Mouse (Mus musculus): ENCODE data around the gene Xrn1.
A peak's percentile ranks its signal among the peaks of the same experiment; 100 is the strongest.
"Not testable (repeated sequence)": the region's sequence is repeated elsewhere in the genome, so short reads cannot be mapped to it uniquely, and the experiment has no call there.

Gene Xrn1

DNA sequence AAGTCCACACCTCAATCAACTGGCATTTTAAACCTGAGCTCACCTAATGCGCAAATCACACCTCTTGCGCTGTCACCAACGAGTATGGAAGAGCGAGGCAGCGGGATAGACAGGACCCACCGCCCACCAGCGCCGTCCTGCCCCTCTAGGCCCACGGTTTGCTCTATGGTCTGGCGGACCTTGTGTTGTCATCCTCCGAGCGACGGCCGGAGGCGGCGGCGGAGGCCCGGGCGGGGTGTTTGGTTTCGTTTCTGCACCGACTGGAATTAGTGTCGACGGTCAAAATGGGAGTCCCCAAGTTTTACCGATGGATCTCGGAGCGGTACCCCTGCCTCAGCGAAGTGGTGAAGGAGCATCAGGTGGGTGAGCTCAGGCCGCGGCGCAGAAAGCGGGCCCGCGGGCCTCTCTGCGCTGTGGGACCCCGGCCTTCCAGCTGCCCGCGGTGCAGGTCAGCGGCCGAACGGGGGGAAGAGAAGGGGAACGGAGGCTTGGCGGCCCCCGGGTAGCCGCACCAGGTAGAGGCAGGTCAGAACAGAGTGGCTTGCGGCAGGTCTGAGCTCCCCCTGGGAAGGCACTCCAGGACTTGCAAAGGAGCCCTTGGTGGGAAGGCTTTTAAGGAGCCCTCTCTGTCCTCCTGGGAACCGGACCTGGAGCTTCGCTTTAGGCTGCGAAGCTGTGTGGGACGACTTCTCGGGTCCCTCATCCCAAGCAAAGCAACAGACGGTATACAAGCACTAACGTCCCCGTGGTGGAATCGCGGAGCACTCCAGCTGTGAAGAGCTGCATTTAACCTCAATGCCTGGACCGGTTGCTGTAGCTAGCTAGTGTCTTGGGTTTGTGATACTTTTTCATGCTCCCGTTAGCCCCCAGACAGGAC is at the start of gene Xrn1:
TSS of gene Xrn1 (plus strand) at position 176 of the 877 bp plus-strand sequence.
- DNase-seq (ENCODE audit: low spot score in 2 of 2), result peak; percentile 86 to 87

DNA sequence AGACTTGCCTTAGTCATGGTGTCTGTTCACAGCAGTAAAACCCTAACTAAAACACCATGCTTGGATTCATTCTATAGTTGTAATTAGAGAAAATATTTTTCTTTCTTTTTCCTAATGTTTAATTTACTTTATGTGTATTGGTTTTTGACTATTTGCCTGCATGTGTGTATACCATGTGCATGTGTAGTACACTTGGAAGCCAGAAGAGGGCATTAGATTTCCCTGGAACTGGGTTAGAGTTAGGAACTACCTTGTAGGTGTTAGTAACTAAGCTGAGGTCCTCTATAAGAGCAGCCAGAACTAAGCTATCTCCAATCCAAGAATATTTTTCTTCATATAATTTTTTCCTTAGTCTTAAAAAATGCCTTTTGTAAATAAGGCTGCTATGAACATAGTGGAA is 21.7 kb upstream of the Xrn1 start:
- no peak for DNase-seq (ENCODE audit: low spot score in 2 of 2)

DNA sequence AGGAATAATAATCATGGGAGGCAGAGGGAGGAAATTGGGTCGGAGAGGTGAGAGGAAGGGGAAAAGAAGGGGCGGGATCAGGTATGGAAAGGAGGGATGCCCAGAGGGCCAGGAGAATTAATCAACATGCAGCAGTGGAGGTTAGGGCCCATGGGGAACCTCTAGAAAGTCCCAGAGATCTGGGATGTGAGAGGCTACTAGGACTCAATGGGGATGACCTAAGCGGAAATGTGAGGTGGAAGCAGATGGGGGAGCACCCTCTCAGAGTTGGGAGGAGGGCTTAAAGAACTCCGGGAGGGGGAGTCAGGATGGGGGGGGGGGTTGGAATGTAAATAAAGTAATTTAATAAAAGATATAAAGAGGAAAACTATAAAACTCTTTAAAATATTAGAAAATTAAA is 902 bp upstream of the Xrn1 start:
- no peak for DNase-seq (ENCODE audit: low spot score in 2 of 2)

DNA sequence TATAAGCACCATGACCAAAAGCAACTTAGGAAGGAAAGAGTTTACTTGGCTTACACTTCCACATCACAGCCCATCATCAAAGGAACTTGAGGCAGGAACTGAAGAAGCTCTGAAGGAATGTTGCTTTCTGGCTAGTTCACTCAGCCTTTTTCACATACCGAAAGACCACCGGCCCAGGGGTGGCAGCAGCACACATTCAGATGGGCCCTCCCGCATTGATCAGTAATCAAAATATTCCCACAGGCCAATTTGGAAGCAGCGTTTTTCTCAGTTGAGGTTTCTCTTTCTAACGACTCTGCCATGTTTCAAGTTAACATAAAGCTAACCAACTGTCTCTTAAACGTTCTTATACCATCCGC is 355 bp upstream of the Xrn1 start:
- DNase-seq (ENCODE audit: low spot score in 2 of 2), result no peak

DNA sequence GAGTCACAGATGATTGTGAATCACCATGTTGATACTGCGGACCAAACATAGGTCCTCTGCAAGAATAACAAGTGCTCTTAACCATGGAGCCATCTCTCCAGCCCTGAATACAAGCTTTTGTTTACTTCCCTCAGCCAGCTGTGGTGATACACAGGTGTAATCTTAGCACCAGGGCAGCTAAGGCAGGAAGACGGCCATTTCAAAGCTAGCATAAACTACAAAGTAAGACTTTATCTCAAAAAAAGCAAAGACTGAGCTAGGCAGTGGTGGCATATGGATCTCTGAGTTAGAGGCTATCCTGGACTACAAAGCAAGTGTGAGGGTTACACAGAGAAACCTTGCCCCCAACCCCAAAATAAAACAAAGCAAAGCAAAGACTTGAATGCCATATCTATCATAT is 3.1 kb downstream of the Xrn1 start:
- DNase-seq (ENCODE audit: low spot score in 2 of 2), result no peak

DNA sequence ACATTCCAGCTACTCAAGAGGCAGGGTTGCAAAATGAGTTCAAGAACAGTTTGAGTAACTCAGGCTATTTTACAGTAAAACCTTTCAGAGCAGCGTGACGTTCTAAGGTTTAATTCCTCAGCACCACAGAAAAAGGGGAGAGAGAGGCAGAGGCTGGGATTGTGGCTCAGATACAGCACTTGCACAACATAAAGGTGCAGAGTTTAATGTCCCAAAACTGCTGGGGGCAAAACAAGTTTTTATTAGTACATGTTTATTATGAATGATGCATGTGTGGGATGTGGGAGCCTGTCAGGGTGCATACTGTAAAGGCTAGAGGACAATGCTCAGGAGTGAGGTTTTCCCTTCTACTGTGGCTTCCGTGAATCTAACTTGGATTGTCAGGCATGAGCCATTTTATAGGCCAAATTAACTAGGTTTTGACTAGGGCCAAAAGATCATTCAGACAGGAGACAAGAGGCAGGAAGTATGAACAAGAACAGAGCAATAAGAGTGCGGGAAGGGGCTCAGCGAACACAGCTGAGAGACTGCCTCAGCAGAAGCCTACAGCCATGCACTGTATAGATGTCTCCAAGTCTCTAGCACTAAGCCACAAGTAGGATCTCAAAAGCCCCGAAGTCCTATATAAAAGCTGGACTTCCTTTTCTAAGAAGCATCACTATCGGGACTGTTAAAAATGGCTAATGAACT is 3.6 kb downstream of the Xrn1 start:
- DNase-seq (ENCODE audit: low spot score in 2 of 2), result no peak

GRCm38 (mm10) chr9:95958731-95959105 is 4.2 kb downstream of the Xrn1 start:
- DNase-seq (ENCODE audit: low spot score in 2 of 2), result not testable (repeated sequence)

- DNase-seq (ENCODE audit: low spot score in 2 of 2), result no peak
Observed at GRCm38 (mm10) chr9:95959246-95959645, 4.7 kb downstream of the Xrn1 start.

DNA sequence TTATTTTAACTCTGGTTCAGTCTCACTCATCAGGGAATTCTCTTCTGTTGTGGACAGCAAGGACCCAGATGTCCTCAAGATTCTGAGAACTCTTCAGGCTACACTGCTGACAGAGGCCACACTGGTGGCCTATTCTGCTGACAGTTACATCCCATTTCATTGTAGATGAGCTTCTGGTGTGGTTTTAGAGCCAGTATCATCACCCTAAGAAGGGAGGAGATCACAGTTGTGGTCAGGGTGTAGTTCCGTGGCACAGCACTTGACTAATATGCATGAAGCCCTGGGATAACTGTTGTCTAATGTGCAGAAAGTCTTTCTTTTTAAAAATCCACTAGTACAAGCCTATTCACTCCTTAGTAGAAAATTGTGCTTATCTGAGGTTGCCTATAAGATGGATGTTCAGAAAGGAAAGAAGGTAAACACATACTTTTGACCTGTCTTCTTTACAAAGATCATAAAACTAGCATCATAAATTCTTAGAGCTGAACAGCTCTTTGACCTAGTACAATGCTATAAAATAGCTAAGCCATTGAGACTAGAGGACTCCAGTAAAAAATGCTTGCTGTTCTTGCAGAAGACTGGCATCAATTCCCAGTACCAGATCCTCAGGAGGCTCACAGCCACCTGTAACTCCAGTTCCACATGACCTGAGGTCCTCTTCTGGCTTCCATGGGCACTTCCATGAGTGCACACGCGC is 5.3 kb downstream of the Xrn1 start:
- DNase-seq (ENCODE audit: low spot score in 2 of 2), result no peak

DNA sequence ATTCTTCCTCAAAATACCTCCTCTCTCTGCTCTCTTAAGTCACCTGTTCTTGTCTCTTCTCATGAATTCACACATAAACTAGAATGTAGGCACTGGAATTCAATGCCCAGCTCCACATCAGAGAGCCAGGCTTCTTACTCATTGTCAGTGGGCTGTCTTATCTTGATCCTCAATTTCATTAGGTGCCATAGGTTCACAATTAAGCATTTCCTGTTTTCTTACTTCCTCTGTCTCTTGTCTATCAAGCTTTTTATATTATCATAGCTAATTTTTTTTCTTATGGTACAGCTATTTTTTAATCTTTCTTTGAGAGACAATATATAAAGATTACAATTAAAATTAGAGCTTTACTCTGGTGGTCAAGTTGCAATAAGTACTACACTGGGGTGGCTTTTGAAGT is 6.5 kb downstream of the Xrn1 start:
- no peak for DNase-seq (ENCODE audit: low spot score in 2 of 2)

DNA sequence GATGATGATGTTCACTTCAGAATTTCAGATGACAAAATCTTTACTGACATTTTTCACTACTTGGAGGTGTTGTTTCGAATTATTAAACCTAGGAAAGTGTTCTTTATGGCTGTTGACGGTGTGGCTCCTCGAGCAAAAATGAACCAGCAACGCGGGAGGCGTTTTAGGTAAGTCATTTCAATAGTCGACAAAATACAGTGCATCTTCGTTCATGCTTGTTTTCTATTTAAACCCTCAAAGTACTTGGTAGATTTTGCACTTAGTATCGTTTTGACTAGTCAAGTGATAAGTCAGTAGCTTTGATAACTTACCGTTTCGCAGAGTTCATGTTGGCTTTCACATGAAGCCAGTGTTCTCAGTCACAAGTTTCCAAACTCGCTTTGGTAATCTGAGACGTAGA is 9.5 kb downstream of the Xrn1 start:
- DNase-seq (ENCODE audit: low spot score in 2 of 2), result no peak

DNA sequence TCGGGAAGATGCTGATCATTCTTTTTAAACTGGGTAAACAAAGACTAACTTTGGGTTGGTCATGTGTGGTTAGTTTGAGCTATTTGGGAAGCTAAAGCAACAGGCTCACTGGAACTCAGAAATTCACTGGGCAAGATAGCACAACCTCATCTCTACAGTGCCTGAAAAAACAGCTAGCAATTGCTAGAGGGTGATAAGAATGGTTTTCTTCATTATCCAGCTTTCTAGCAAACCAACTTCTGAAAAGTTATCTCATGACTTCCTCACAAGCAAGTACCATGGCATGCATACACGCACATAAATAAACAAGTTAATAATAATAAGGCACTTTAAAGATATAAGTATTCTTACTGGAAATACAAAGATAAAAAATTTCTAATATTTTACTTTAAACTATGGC is 23.7 kb downstream of the Xrn1 start:
- DNase-seq (ENCODE audit: low spot score in 2 of 2), result no peak

GRCm38 (mm10) chr9:95979896-95980295 is 25.3 kb downstream of the Xrn1 start:
- no peak for DNase-seq (ENCODE audit: low spot score in 2 of 2)

DNA sequence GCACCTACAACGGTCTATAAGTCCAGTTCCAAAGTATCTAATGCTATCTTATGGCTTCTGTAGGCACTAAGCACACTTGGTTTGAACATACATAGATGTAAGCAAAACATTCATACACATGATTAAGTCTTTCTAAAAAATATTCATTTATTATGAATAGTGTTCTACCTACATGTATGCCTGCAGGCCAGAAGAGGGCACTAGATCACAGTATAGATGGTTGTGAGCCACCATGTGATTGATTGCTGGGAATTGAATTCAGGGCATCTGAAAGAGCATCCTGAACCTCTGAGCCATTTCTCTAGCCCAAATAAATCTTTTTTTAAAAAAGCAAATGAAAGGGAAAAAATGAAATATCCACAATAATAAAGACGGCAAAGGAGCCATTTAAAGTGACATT is 37.7 kb downstream of the Xrn1 start:
- DNase-seq (ENCODE audit: low spot score in 2 of 2), result no peak

GRCm38 (mm10) chr9:96004455-96004854 is 49.9 kb downstream of the Xrn1 start:
- DNase-seq (ENCODE audit: low spot score in 2 of 2), result peak; percentile 29 to 65

- DNase-seq (ENCODE audit: low spot score in 2 of 2), result no peak
Observed at GRCm38 (mm10) chr9:96010664-96011063, 56.1 kb downstream of the Xrn1 start.

GRCm38 (mm10) chr9:96023921-96024320 is 69.4 kb downstream of the Xrn1 start:
- DNase-seq (ENCODE audit: low spot score in 2 of 2), result no peak

GRCm38 (mm10) chr9:96027913-96028312 is 73.4 kb downstream of the Xrn1 start:
- no peak for DNase-seq (ENCODE audit: low spot score in 2 of 2)

GRCm38 (mm10) chr9:96028818-96029217 is 74.3 kb downstream of the Xrn1 start:
- DNase-seq (ENCODE audit: low spot score in 2 of 2), result peak in 1 of 2 experiments; percentile 12

DNA sequence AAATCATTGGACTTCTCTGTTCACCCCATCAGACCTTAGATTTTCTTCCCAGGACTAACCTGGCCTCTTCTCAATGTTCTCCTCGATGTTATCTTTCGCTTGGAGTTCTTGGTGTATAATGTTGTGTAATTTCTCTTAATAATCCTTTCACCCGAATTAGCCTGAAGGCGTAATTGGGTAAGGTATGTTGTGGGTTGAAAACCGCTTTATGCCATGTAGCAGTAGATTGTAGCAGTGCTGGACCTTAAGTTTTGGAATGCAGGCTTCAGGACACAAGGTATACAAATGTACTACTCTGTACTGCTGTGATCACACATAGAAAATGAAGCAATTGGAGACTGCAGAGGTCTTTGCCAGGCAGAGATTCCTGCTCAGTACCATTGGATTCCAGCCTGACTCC is 75.3 kb downstream of the Xrn1 start:
- DNase-seq (ENCODE audit: low spot score in 2 of 2), result no peak

DNA sequence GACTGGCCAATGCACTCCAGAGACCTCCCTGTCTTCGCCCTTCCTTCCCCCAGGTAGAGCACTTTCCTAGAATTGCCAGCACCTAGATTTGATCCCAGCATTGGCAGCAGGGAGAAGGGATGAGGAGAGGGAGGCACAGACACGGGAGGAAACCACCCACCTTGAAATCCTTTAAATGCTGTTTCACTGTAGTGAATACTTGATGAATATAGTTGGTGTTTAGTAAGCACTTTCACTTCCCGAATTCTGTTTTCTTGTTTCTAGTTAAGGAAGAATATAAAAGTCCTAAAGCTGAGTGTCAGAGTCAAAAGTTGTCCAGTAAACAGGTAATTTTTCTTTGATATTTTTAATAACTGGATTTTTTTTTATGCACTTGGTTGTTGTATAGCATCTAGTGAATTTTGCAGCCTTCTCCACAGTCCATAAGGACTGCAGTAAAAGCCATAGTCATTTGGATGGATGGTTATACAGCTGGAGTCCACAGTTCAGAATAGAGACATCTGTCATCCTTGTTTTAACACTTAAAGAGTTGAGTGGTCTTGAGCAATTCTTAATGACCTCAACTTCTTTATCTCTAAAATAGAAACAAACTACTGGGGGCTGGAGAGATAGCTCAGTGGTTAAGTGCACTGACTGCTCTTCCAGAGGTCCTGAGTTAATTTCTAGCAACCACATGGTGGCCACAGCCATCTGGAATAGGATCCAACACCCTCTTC is 81.0 kb downstream of the Xrn1 start:
- no peak for DNase-seq (ENCODE audit: low spot score in 2 of 2)

- no peak for DNase-seq (ENCODE audit: low spot score in 2 of 2)
Observed at GRCm38 (mm10) chr9:96044214-96044613, 89.7 kb downstream of the Xrn1 start.
